Mouse (Mus musculus) stomach, embryonic 15.5 days (tissue): ENCODE results near the gene Ptprz1. TPM values are rescaled to one million over a fixed set of nuclear protein-coding genes. Genes with fewer than 3 reads are reported as not detected.

Experiments used
- ATAC-seq: fragments of 200-750 bp; cut with Nextera tagmentation; 2 replicates; pipeline ENCODE4 v1.8.0; 2017; ENCODE audit warnings: low read depth, moderate number of reproducible peaks, moderate TSS enrichment; ENCODE audit not compliant: insufficient read depth, low FRiP score
- H3K27ac ChIP-seq: fragments of 300-500 bp; sonication (generic); 2 replicates; pipeline ENCODE4 v1.5.1; 2015; ENCODE audit warnings: mild to moderate bottlenecking, inconsistent platforms
- H3K27me3 ChIP-seq: fragments of 300-500 bp; sonication (generic); replicated peaks from 2 replicates; pipeline ENCODE4 v1.6.1; 2015; ENCODE audit warnings: inconsistent platforms
- H3K36me3 ChIP-seq: fragments of 300-500 bp; sonication (generic); 2 replicates; pipeline ENCODE4 v1.6.1; 2015; ENCODE audit warnings: inconsistent platforms
- H3K4me1 ChIP-seq: fragments of 300-500 bp; sonication (generic); 2 replicates; pipeline ENCODE4 v1.6.1; 2015; ENCODE audit warnings: inconsistent platforms
- H3K4me2 ChIP-seq: fragments of 300-500 bp; sonication (generic); 2 replicates; pipeline ENCODE4 v1.6.1; 2015; ENCODE audit warnings: mild to moderate bottlenecking, inconsistent platforms
- H3K4me3 ChIP-seq: fragments of 300-500 bp; sonication (generic); replicated peaks from 2 replicates; pipeline ENCODE4 v1.5.1; 2015; ENCODE audit warnings: inconsistent platforms
- H3K9ac ChIP-seq: fragments of 300-500 bp; sonication (generic); 2 replicates; pipeline ENCODE4 v1.6.1; 2015; ENCODE audit warnings: inconsistent platforms
- H3K9me3 ChIP-seq: fragments of 300-500 bp; sonication (generic); 2 replicates; pipeline ENCODE4 v1.6.1; 2016; ENCODE audit warnings: inconsistent platforms
- WGBS: fragments of 180-500 bp; shearing (Covaris S2); methylation state at CpG from one replicate; pipeline ENCODE4 v1.1.7; 2015; 5-methylcytosine and 5-hydroxymethylcytosine counted together
- polyA plus RNA-seq: library from polyadenylated mRNA; unstranded; fragments of >200 nt; fragmentation: Nextera tagmentation; extraction: Ambion mirVana; gene quantifications from 2 replicates; pipeline ENCODE4 v1.2.1, GENCODE M21; 2015

Ptprz1 gene
- polyA plus RNA-seq, 1 experiment from 2014 or later: 5.4 TPM

DNA sequence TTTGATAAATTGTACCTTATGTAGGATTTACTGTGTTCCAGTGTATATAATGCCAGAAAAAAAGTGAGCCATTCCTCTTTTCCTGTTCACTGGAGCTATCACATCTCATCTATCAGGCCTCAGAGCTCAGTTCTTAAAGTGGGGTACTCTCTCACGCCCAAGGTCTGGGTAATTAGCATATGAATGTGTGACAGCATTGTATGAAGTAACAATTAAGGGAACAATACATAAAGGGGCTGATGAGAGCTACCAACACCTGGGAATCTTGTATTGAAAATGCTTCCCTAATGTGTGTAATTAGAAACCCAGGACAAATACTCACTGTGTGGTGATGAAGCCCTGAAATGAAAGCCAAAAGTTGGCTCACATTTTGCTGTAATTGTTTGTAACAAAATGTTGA lies 47.6 kb downstream of the Ptprz1 start:
- no peaks in the 10 kb centered on the region for H3K9me3 ChIP-seq
- 22% methylated on average over 1 of the region's 1 CpGs for WGBS
- H3K27ac ChIP-seq: no peak overlapping the region
- no peak overlapping the region for H3K4me2 ChIP-seq
- H3K36me3 ChIP-seq: no peaks in the 10 kb centered on the region
- no peaks in the 10 kb centered on the region for H3K27me3 ChIP-seq
- no peaks in the 10 kb centered on the region for H3K4me1 ChIP-seq
- no peak overlapping the region for H3K9ac ChIP-seq
- no peak overlapping the region for H3K4me3 ChIP-seq
- ATAC-seq: no peak

DNA sequence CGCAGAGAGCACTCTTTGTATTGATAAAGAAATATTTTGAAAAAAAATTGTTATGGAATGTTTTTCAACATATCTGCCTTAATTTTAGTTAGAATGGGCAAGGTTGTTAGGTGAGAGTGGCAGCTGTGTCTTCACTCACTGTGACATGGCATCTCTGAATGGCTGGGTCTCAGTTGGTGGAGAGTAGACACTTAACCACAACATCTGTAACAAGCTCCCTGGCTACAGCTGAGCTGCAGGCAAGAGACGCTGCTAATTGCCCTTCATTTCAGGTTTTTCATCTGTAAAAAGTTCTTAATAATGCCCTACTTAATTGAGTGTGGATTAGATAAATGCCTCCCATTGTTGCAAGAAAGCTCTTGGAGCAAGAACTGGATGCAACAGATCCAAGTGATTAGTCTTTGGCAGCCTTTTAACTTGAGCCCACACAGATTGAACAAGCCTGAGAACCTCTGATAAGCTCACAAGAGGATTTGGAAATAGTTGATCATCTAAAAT lies 57.5 kb downstream of the Ptprz1 start:
- no peak overlapping the region for H3K4me3 ChIP-seq
- WGBS: 78% methylated on average over 2 of the region's 2 CpGs
- H3K27me3 ChIP-seq: no peaks in the 10 kb centered on the region
- H3K4me2 ChIP-seq: no peak overlapping the region
- no peaks in the 10 kb centered on the region for H3K9me3 ChIP-seq
- H3K9ac ChIP-seq: no peak overlapping the region
- ATAC-seq: no peak
- no peaks in the 10 kb centered on the region for H3K4me1 ChIP-seq
- H3K27ac ChIP-seq: no peak overlapping the region
- H3K36me3 ChIP-seq: no peaks in the 10 kb centered on the region

DNA sequence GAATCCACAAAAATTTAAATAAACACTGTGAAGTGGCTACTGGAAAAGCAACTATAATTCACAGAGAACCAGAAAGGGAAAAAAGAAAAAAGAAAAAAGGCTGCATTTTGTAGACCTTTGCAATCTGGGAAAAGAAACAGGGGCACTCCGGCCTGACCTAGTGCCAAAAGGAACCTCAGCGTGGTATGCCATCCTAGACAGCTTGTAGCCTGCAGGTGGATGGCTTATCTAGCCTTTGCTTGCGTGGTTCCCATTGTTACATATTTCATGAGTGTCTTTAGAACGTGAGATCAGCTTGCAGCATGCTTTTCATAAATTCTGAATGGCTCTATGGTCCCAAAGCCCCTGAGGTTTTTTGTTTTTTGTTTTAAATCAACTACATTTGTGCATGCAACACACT lies 61.8 kb downstream of the Ptprz1 start:
- no peaks in the 10 kb centered on the region for H3K36me3 ChIP-seq
- no peaks in the 10 kb centered on the region for H3K27me3 ChIP-seq
- H3K4me2 ChIP-seq: no peak overlapping the region
- no peak for ATAC-seq
- H3K27ac ChIP-seq: no peak overlapping the region
- 82% methylated on average over 4 of the region's 4 CpGs for WGBS
- H3K9me3 ChIP-seq: no peaks in the 10 kb centered on the region
- H3K4me3 ChIP-seq: no peak overlapping the region
- H3K4me1 ChIP-seq: no peaks in the 10 kb centered on the region
- H3K9ac ChIP-seq: no peak overlapping the region

DNA sequence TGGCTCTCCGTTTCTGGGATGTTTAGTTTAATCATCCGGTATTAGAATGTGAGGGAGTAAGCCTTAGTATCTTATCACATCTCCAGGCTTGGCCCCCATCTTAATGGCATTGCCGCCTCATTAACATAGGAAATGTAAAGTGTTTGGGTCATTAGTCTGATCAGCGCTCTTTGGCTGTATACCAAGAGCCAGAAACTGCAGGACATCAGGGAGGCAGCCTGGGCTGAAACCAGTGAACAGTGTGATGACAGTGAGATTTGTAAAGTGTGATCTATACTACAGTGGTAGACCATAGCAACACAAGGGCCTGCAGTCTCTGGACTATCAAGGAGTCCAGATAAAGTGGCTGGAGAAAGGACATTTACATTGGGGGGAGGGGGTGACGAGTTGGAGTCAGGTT lies 62.2 kb downstream of the Ptprz1 start:
- H3K27ac ChIP-seq: no peak overlapping the region
- H3K27me3 ChIP-seq: no peaks in the 10 kb centered on the region
- H3K9me3 ChIP-seq: no peaks in the 10 kb centered on the region
- WGBS: 69% methylated on average over 5 of the region's 5 CpGs
- H3K36me3 ChIP-seq: no peaks in the 10 kb centered on the region
- H3K4me2 ChIP-seq: no peak overlapping the region
- no peak for ATAC-seq
- no peak overlapping the region for H3K4me3 ChIP-seq
- no peaks in the 10 kb centered on the region for H3K4me1 ChIP-seq
- H3K9ac ChIP-seq: no peak overlapping the region

DNA sequence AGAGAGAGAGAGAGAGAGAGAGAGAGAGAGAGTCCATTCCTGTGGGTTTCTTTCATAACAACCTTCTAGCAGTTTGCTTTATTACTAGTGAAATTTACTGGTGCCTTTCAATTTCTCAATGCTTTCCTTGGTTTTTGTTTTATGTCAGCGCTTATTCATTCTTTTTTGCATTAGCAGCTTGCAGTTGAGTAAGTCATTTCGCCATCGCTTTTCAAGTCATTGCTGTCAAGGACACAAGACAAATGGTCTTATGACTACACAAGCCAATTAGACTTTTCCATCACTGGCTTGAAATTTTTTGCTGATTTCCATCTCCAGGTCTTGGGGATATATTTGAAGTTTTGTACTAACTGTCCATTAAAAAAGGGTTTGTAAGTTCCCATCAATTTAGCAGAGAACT lies 68.9 kb downstream of the Ptprz1 start:
- H3K36me3 ChIP-seq: no peaks in the 10 kb centered on the region
- no peak overlapping the region for H3K9ac ChIP-seq
- H3K4me3 ChIP-seq: no peak overlapping the region
- H3K9me3 ChIP-seq: no peaks in the 10 kb centered on the region
- H3K4me1 ChIP-seq: no peaks in the 10 kb centered on the region
- WGBS: 89% methylated on average over 3 of the region's 3 CpGs
- H3K27ac ChIP-seq: no peak overlapping the region
- H3K4me2 ChIP-seq: no peak overlapping the region
- no peak for ATAC-seq
- H3K27me3 ChIP-seq: no peaks in the 10 kb centered on the region

DNA sequence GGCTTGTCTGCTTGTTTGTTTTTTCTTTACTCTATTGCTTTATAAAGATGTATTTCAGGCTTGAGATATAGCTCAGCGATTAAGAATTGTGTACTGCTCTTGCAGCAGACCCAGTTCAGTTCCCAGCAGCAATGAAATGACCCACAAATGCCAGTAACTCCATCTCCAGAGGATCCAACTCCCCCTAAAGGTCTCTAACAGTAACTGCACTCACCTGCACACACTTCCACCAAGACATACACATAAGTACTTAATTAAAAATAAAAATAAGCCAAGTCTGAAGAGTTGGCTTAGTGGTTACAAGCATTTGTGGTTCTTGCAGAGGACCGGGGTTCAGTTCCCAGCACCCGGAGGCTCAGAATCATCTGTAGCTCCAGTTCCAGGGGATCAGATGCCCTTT lies 88.1 kb downstream of the Ptprz1 start:
- ATAC-seq: no peak
- H3K27me3 ChIP-seq: no peaks in the 10 kb centered on the region
- no peak overlapping the region for H3K4me2 ChIP-seq
- WGBS: 85% methylated on average over 3 of the region's 3 CpGs
- no peak overlapping the region for H3K9ac ChIP-seq
- no peaks in the 10 kb centered on the region for H3K36me3 ChIP-seq
- H3K9me3 ChIP-seq: no peaks in the 10 kb centered on the region
- H3K4me1 ChIP-seq: no peaks in the 10 kb centered on the region
- no peak overlapping the region for H3K4me3 ChIP-seq
- no peak overlapping the region for H3K27ac ChIP-seq

DNA sequence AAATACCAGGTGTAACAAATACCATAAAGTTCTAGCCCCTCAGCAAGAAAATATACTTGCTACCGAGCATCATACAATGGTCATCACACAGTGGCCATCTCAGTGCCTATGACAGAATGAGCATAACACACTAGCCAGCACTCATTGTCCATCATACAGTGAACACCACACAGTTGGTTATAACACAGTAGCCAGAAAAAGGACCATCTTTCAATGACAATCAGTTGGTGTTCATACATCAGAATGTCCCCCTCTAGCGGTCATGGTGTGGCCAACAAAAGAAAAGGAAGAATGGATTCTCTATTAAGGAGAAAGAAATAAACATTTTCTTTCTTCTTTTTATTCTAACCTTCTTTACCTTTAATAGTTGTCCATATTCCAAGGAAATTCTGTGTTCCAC lies 92.8 kb downstream of the Ptprz1 start:
- Histone ChIP-seq H3K36me3 (no peaks in the 10 kb centered on the region), H3K27ac (no peak overlapping the region), H3K4me3 (no peak overlapping the region), H3K9ac (no peak overlapping the region), H3K27me3 (no peaks in the 10 kb centered on the region), H3K4me1 (no peaks in the 10 kb centered on the region), H3K4me2 (no peak overlapping the region), H3K9me3 (no peaks in the 10 kb centered on the region)
- ATAC-seq: no peak
- 48% methylated on average over 2 of the region's 2 CpGs for WGBS

DNA sequence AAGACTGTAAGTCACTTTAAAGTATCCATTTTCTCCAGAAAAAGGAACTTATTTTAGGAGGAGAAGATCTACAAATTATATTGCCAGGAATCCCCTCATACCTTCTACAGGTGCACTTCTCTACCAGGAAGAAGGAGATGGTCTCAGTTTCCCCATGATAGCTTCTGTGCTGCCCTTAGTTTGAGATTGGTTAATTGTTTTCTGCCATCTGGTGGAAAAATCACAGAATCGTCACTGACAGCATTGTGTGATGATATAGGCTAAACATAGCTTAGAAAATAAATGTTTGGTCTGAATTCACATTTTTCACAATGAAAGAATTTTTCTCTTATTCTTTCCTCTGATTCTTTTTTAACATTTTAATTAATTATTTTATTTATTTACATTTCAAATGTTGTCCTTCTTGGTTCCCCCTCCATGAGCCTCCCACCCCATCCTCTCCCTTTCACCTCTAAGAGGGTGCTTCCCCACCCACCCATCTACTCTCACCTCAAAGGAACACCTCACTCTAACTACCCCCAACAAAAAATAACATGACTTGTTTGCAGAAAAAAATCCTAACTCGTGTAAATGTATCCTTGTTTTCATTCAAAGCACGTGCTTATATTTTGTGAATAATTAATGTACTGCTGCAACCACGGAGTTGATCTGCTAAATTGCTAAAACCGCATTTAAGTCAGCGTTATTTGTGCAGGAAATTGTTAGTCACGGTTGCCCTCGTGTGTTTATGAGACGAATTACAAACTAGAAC lies 108.6 kb downstream of the Ptprz1 start:
- no peaks in the 10 kb centered on the region for H3K4me1 ChIP-seq
- H3K27me3 ChIP-seq: no peaks in the 10 kb centered on the region
- H3K4me3 ChIP-seq: no peak overlapping the region
- H3K27ac ChIP-seq: no peak overlapping the region
- no peaks in the 10 kb centered on the region for H3K9me3 ChIP-seq
- no peak overlapping the region for H3K4me2 ChIP-seq
- H3K9ac ChIP-seq: no peak overlapping the region
- ATAC-seq: no peak
- 3% methylated on average over 9 of the region's 9 CpGs for WGBS
- H3K36me3 ChIP-seq: no peaks in the 10 kb centered on the region

DNA sequence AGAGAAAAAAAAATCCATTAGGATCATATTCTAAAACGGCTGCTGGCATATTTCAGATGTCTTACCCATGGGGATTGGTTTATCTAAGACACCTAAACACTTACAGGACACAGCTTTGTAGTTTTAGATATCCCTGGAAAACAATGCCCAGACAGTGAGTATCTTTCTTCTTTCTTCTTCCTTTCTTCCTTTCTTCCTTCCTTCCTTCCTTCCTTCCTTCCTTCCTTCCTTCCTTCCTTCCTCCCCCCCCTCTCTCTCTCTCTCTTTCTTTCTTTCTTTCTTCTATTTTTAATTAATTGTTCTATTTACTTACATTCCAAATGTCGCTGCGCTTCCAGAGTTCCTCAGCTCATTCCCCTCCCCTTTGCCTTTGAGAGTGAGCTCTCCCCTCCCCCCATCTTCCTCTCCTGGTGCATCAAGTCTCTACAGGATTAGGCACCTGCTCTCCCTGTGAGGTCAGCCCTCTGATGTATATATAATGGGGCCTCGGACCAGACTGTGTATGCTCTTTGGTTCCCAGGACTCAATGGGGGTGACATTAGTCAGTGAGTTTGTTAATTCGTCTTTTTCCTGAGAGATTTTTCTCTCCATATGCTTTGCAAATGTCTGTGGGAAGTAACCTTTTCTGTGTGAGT lies 109.3 kb downstream of the Ptprz1 start:
- H3K4me2 ChIP-seq: 0 out of 2 replicates have a peak overlapping the region, but pooled peaks have one; percentile 8
- no peak for ATAC-seq

DNA sequence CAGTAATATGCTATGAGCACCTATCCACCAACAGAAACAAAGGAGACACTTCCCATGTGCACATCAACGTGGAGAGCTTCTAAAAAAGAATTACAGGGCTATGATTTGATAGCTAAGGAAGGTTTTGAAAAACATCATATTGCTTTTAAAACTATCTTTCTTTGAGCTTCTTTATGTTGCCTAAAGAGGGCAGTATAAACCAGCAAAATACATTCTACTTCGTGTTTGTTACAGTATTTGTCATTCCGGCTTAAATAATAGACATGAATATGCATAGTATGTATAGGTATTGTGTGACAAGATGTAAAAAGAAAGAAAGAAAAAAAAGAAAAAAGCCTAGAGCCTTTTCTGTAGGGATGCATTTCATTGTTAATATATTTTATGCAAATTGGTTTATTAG lies 127.8 kb downstream of the Ptprz1 start:
- H3K27ac ChIP-seq: no peak overlapping the region
- no peak overlapping the region for H3K9ac ChIP-seq
- no peak overlapping the region for H3K4me3 ChIP-seq
- no peaks in the 10 kb centered on the region for H3K27me3 ChIP-seq
- H3K9me3 ChIP-seq: no peaks in the 10 kb centered on the region
- H3K36me3 ChIP-seq: no peaks in the 10 kb centered on the region
- H3K4me2 ChIP-seq: no peak overlapping the region
- no peak for ATAC-seq
- H3K4me1 ChIP-seq: no peaks in the 10 kb centered on the region
- 29% methylated on average over 3 of the region's 3 CpGs for WGBS

More for the DNA sequence above, 109.3 kb downstream of the Ptprz1 start:
- H3K9ac ChIP-seq: no peak overlapping the region
- no peak overlapping the region for H3K27ac ChIP-seq
- H3K4me3 ChIP-seq: no peak overlapping the region
- WGBS: 6% methylated on average over 5 of the region's 5 CpGs
- H3K4me1 ChIP-seq: no peaks in the 10 kb centered on the region
- no peaks in the 10 kb centered on the region for H3K36me3 ChIP-seq
- no peaks in the 10 kb centered on the region for H3K27me3 ChIP-seq
- H3K9me3 ChIP-seq: no peaks in the 10 kb centered on the region

DNA sequence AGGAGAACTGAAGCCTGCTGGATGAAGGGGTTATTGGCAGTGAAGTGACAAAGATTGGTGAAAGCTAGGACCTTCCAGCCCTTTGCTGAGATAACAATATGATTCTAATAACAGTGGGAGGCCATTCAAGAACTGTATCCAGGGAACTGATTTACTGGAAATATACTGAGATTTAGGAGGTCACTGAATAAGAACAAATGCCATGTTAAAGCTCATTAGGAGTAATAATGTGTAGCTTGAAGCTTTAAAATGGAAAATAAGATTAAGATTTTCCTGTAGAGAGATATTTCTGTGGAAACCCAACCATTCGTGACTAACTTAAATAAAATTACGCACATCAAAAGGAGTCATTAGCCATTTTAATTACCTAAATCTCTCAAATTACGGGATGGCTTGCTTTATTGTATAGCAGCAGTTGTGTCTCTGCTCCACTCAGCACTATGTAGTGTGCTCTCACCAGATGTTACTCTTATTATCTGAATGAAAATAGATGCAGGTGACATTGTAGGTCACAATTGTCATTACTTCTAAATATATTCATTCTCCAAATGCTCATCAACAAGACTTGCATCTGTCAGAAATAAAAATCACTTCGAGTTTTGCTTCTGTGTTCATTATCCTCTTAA lies 139.8 kb downstream of the Ptprz1 start:
- Histone ChIP-seq H3K9ac (no peak overlapping the region), H3K9me3 (no peaks in the 10 kb centered on the region), H3K36me3 (no peaks in the 10 kb centered on the region), H3K4me1 (no peaks in the 10 kb centered on the region), H3K4me2 (no peak overlapping the region), H3K27me3 (no peaks in the 10 kb centered on the region), H3K27ac (no peak overlapping the region), H3K4me3 (no peak overlapping the region)
- ATAC-seq: no peak
- 71% methylated on average over 4 of the region's 4 CpGs for WGBS

DNA sequence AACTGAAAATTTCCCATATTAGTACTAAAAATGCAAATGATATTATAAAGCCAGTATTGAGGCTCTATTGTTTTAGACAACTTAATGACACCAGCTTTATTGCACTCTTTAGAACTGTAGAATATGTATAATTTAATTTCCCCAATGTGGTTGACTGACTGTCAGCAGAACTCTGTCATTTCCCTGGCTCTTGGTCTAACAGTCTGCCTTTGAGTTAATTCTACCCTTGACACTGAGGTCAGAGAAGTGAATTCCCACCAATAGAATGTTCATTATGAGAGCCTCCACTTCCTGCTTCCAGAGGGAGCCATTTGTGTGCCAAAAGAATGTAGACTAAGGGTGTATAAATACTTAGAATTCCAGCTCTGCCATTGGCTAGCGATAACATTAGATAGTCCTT lies 152.9 kb downstream of the Ptprz1 start:
- no peaks in the 10 kb centered on the region for H3K4me1 ChIP-seq
- ATAC-seq: no peak
- no peaks in the 10 kb centered on the region for H3K27me3 ChIP-seq
- no peak overlapping the region for H3K9ac ChIP-seq
- H3K36me3 ChIP-seq: no peaks in the 10 kb centered on the region
- WGBS: 63% methylated on average over 1 of the region's 1 CpGs
- H3K9me3 ChIP-seq: no peaks in the 10 kb centered on the region
- no peak overlapping the region for H3K4me2 ChIP-seq
- H3K27ac ChIP-seq: no peak overlapping the region
- H3K4me3 ChIP-seq: no peak overlapping the region
